Mouse (Mus musculus) cerebellum, postnatal 4 days (tissue): ENCODE data around the gene Ssxb5.
"Not testable (repeated sequence)": the region's sequence is repeated elsewhere in the genome, so short reads cannot be mapped to it uniquely, and the experiment has no call there.

Experiments
- DNase-seq, 2 experiments: peaks; one replicate each; pipeline ENCODE4 v3.0.0; 2022; ENCODE audit warnings: low spot score in 2 of 2, mixed read lengths in 1 of 2

Ssxb5 gene

GRCm38 (mm10) chrX:8803391-8803790 lies at the start of gene Ssxb5:
TSS of gene Ssxb5 (plus strand) at chrX:8803691.
- not testable (repeated sequence) for DNase-seq

GRCm38 (mm10) chrX:8832043-8832442 lies 28.6 kb downstream of the Ssxb5 start:
- peak; percentile 25 to 52 for DNase-seq

DNA sequence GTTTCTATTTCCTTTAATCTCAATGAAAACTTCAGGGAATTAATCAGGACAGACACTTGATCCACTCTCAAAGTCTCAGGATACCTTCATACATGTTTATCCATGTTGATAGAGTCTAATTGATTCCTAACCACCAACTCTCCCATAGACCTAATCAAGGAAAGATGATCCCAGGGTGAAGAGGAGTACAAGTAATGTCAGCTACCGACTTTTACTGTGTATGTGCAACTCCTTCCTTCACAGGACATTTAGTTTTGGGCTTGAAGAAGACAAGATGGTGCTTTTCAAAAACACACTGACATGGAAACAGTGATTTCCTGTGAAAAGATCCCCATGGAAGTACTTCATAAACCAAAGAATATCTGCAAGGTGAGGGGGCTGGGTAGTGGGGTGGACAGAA lies 40.2 kb downstream of the Ssxb5 start, which contains the start of gene Gm6592:
Gm6592 (plus strand) TSS at position 301 of the 400 bp plus-strand sequence.
- no peak for DNase-seq

GRCm38 (mm10) chrX:8852486-8852885 lies 49.0 kb downstream of the Ssxb5 start:
- DNase-seq, result no peak
